Mouse (Mus musculus): ENCODE measurements around the gene Fzd5. TPM values are rescaled to one million over a fixed set of nuclear protein-coding genes. Genes with fewer than 3 reads are reported as not detected.
A peak's percentile ranks its signal among the peaks of the same experiment; 100 is the strongest.

Fzd5 gene
- polyA plus RNA-seq, 1 experiment from 2014 or later: 0.87 TPM

- WGBS: 87% methylated on average over 3 of the region's 3 CpGs
- Histone ChIP-seq H3K9me3 (no peaks in the 10 kb centered on the region), H3K4me1 (peaks cover 26% of the 10 kb centered on the region), H3K9ac (replicated peaks) (no peak overlapping the region), H3K27me3 (no peaks in the 10 kb centered on the region), H3K4me2 (replicated peaks) (no peak overlapping the region), H3K27ac (replicated peaks) (no peak overlapping the region), H3K4me3 (no peak overlapping the region), H3K36me3 (no peaks in the 10 kb centered on the region)
- no peak for ATAC-seq (replicated peaks)
These were observed 42.4 kb downstream of the Fzd5 start for GRCm38 (mm10) chr1:64695156-64695555.

DNA sequence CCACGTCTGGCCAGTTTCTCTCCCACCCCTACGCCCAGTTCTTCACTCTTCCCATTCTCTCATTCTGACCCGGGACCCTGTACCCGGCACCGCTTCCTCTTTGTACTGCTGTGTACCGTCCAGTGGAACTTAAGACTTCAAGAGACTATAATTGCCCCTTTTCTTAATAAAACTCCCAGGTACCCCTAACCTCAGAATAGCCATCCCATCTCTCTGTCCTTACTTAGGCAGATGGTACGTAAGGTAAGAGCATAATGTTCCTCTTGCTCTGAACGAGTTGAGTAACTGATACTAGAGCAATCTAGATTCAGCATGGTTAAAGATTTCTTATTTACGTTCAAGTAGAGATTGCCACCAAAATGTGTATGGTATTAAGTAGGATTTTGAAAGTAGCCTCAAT is 46.0 kb downstream of the Fzd5 start:
- peak overlapping the region; percentile 75 for H3K4me2 ChIP-seq (replicated peaks)
- H3K27me3 ChIP-seq: no peaks in the 10 kb centered on the region
- H3K27ac ChIP-seq (replicated peaks): no peak overlapping the region
- WGBS: 2% methylated on average over 9 of the region's 9 CpGs
- H3K9ac ChIP-seq (replicated peaks): peak overlapping the region; percentile 77
- peak; percentile 7; the same call in 1 of the 2 replicates for ATAC-seq (replicated peaks)
- H3K36me3 ChIP-seq: no peaks in the 10 kb centered on the region
- peaks cover 34% of the 10 kb centered on the region for H3K4me1 ChIP-seq
- peak overlapping the region; percentile 94 for H3K4me3 ChIP-seq
- H3K9me3 ChIP-seq: no peaks in the 10 kb centered on the region

DNA sequence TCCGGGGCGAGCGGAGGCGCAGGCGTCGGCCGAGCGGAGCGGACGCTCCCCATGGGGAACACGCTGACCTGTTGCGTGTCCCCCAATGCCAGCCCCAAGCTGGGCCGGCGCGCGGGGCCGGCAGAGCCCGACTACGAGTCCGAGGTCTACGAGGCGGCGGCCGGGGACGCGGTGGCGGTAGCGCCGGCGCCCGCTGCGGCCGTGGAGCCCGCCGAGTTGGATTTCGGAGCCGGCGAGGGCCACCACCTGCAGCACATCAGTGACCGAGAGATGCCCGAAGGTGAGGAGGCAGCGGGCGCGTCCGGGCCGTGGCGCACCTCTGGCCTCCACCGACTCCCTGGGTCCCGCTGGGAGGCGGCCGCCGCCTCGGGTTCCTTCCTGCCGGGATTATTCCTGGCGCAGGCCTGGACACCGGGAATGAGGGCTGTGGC is 46.4 kb downstream of the Fzd5 start:
- under 1% methylated on average over 55 of the region's 55 CpGs for WGBS
- peak; percentile 1; the same call in 1 of the 2 replicates for ATAC-seq (replicated peaks)
- no peaks in the 10 kb centered on the region for H3K36me3 ChIP-seq
- peak overlapping the region; percentile 77 for H3K9ac ChIP-seq (replicated peaks)
- no peaks in the 10 kb centered on the region for H3K9me3 ChIP-seq
- H3K27me3 ChIP-seq: no peaks in the 10 kb centered on the region
- peak overlapping the region; percentile 67 for H3K27ac ChIP-seq (replicated peaks)
- H3K4me2 ChIP-seq (replicated peaks): peak overlapping the region; percentile 75
- H3K4me3 ChIP-seq: peak overlapping the region; percentile 94
- peaks cover 34% of the 10 kb centered on the region for H3K4me1 ChIP-seq

DNA sequence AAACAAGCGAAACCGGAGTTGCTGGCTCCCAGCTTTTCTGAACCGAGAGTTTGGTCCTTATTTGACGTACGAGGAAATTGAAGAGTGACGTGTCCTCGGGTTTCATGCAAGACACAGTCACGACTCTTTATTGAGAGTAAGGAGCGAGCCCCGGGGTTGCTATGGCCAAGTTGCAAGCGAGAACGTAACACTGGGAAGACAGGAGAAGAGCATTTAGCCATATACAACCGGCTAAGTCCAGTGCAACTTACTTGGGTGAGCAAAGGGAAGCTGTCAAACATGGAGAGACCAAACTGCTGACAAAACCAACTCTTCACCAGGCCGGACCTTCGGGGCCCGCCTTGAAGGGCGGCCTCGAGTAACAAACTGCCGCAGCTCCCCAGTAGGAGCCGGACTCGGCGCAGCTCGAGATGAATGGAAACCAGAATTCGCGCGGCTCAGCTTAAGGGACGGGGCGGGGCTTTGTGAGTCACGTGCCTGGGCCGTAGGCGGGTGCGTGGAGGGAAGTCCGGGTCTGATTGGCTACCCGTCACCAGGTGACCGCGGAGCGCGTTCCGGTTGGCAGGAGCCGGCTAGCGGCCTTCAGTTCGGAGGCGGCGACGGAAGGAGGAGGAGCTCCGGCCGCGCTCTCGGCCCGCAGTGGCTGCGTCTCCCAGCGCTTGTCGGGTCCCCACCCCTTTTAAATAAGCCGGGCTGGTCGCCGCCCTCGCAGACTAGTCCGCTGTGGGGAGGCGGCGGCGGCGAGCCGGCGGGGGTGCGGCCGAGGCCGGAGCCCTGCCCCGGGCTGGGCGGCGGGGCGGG is 47.1 kb downstream of the Fzd5 start, which contains the start of gene Ccnyl1:
Gene Ccnyl1, plus strand, starts transcription at position 243 of the 801 bp plus-strand sequence.
- peak; percentile 99 for ATAC-seq (replicated peaks)
- Histone ChIP-seq H3K9me3 (no peaks in the 10 kb centered on the region), H3K27me3 (no peaks in the 10 kb centered on the region), H3K4me3 (peak within 1 kb of the TSS; percentile 94), H3K9ac (replicated peaks) (peak within 1 kb of the TSS; percentile 77), H3K36me3 (no peaks in the 10 kb centered on the region), H3K27ac (replicated peaks) (peak within 1 kb of the TSS; percentile 67), H3K4me1 (peaks cover 34% of the 10 kb centered on the region), H3K4me2 (replicated peaks) (peak within 1 kb of the TSS; percentile 91)
- WGBS: under 1% methylated on average over 65 of the region's 71 CpGs

DNA sequence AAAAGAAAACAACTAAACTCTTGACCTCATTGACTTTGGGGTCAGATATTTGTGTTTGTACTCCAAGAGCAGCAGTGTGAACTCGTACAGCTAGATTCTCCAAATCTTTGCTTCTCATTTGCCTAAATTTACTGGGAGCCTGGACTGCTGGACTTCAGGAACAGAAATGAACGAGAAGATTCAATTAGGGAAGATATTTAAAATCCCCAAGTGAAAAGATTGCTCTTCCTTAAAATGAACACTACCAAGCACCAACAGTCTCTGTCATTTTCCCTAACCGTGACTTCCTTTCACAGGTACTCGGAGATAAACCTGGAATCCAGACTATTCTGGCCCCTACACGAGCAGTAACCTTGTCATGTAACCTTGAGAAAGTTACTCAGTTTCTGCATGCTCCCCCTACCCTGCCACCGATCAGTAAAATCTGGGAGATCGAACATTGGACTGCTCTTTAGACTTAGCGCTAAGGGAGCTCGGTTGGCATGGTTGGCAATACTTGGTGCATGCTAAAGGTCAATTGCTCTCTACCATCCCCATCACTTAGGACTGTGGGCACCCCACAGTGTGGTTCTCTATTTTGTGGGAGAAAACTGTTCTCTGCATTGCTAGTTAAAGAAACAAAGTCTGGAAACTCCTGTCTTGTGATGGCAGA is 47.9 kb downstream of the Fzd5 start:
- WGBS: 27% methylated on average over 9 of the region's 9 CpGs
- H3K9ac ChIP-seq (replicated peaks): peak overlapping the region; percentile 55
- no peak overlapping the region for H3K27ac ChIP-seq (replicated peaks)
- H3K27me3 ChIP-seq: no peaks in the 10 kb centered on the region
- peak overlapping the region; percentile 94 for H3K4me3 ChIP-seq
- no peaks in the 10 kb centered on the region for H3K9me3 ChIP-seq
- H3K4me1 ChIP-seq: peaks cover 34% of the 10 kb centered on the region
- ATAC-seq (replicated peaks): no peak
- H3K4me2 ChIP-seq (replicated peaks): peak overlapping the region; percentile 91
- H3K36me3 ChIP-seq: no peaks in the 10 kb centered on the region

DNA sequence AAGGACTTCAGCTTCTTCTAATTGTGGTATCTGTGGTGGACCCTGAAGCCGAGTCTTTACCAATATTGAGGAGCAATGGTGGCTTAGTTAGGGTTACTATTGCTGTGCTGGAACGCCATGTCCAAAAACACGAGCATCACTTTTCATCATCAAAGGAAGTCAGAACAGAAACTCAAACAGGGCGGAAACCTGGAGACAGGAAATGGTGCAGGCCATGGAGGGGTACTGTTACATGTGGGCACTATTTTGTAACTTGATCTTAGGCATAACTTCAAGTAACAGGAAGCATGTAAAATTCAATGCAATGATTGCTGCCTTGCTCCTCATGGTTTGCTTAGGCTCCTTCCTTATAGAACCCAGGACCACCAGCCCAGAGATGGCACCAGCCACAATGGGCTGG is 49.5 kb downstream of the Fzd5 start:
- Histone ChIP-seq H3K36me3 (no peaks in the 10 kb centered on the region), H3K27ac (replicated peaks) (no peak overlapping the region), H3K4me1 (peaks cover 26% of the 10 kb centered on the region), H3K9me3 (no peaks in the 10 kb centered on the region), H3K27me3 (no peaks in the 10 kb centered on the region), H3K4me3 (no peak overlapping the region), H3K9ac (replicated peaks) (no peak overlapping the region), H3K4me2 (replicated peaks) (no peak overlapping the region)
- ATAC-seq (replicated peaks): no peak
- 89% methylated on average over 4 of the region's 4 CpGs for WGBS

GRCm38 (mm10) chr1:64684440-64684839 is 53.1 kb downstream of the Fzd5 start:
- Histone ChIP-seq H3K9me3 (no peaks in the 10 kb centered on the region), H3K4me1 (0 out of 2 replicates have a peak, but pooled peaks cover under 1% of the 10 kb centered on the region), H3K27me3 (no peaks in the 10 kb centered on the region), H3K4me3 (no peak overlapping the region), H3K27ac (replicated peaks) (no peak overlapping the region), H3K4me2 (replicated peaks) (no peak overlapping the region), H3K36me3 (no peaks in the 10 kb centered on the region), H3K9ac (replicated peaks) (no peak overlapping the region)
- no peak for ATAC-seq (replicated peaks)
- WGBS: 96% methylated on average over 2 of the region's 2 CpGs

- Histone ChIP-seq H3K9ac (replicated peaks) (no peak overlapping the region), H3K4me2 (replicated peaks) (no peak overlapping the region), H3K27me3 (no peaks in the 10 kb centered on the region), H3K9me3 (no peaks in the 10 kb centered on the region), H3K4me1 (no peaks in the 10 kb centered on the region), H3K27ac (replicated peaks) (no peak overlapping the region), H3K36me3 (no peaks in the 10 kb centered on the region), H3K4me3 (no peak overlapping the region)
- 96% methylated on average over 3 of the region's 3 CpGs for WGBS
- no peak for ATAC-seq (replicated peaks)
These were observed 54.5 kb downstream of the Fzd5 start for GRCm38 (mm10) chr1:64683039-64683438.

- no peaks in the 10 kb centered on the region for H3K36me3 ChIP-seq
- 99% methylated on average over 3 of the region's 3 CpGs for WGBS
These were observed 56.1 kb downstream of the Fzd5 start for GRCm38 (mm10) chr1:64681499-64681898.

More at GRCm38 (mm10) chr1:64681499-64681898, 56.1 kb downstream of the Fzd5 start:
- no peak overlapping the region for H3K4me3 ChIP-seq
- H3K27me3 ChIP-seq: no peaks in the 10 kb centered on the region
- H3K9ac ChIP-seq (replicated peaks): no peak overlapping the region
- no peak overlapping the region for H3K4me2 ChIP-seq (replicated peaks)
- ATAC-seq (replicated peaks): no peak
- no peaks in the 10 kb centered on the region for H3K9me3 ChIP-seq
- no peak overlapping the region for H3K27ac ChIP-seq (replicated peaks)
- no peaks in the 10 kb centered on the region for H3K4me1 ChIP-seq

Other genes with a start within 250 kb of the Fzd5 start
- gene Creb1, start 205.1 kb downstream of the Fzd5 start, polyA plus RNA-seq (2015; fragmentation: Nextera tagmentation; extraction: Ambion mirVana): 46.1 and 48.4 TPM in 2 replicates
- gene Mettl21a, start 120.5 kb downstream of the Fzd5 start, polyA plus RNA-seq (2015; fragmentation: Nextera tagmentation; extraction: Ambion mirVana): 20.5 and 21.7 TPM in 2 replicates
- gene Ccnyl1, start 47.3 kb downstream of the Fzd5 start, polyA plus RNA-seq (2015; fragmentation: Nextera tagmentation; extraction: Ambion mirVana): 4.0 and 4.6 TPM in 2 replicates
- gene Plekhm3, start 219.1 kb upstream of the Fzd5 start, polyA plus RNA-seq (2015; fragmentation: Nextera tagmentation; extraction: Ambion mirVana): 10.3 and 10.9 TPM in 2 replicates

Data from forebrain, embryonic 15.5 days (tissue).